Mouse (Mus musculus): ENCODE data around the gene Orai2. TPM values are rescaled to one million over a fixed set of nuclear protein-coding genes. Genes with fewer than 3 reads are reported as not detected.
"Not testable (repeated sequence)": the region's sequence is repeated elsewhere in the genome, so short reads cannot be mapped to it uniquely, and the experiment has no call there.

Gene Orai2
- total and polyA plus RNA-seq, 2 experiments: 1.1 to 1.4 TPM

- no peak for DNase-seq (ENCODE audit: extremely low read depth, low read depth, low spot score)
- 86% methylated on average over 11 of the region's 11 CpGs for WGBS
- no peaks in the 10 kb centered on the region for H3K79me2 ChIP-seq (ENCODE audit: control insufficient read depth, insufficient read depth, low read length)
- H3K27me3 ChIP-seq (ENCODE audit: control insufficient read depth, insufficient read depth, low read length): no peaks in the 10 kb centered on the region
- H3K36me3 ChIP-seq (ENCODE audit: control insufficient read depth, insufficient read depth, low read length): no peaks in the 10 kb centered on the region
- no peaks in the 10 kb centered on the region for H3K4me1 ChIP-seq (ENCODE audit: control insufficient read depth, insufficient read depth, low read length)
- no peak overlapping the region for H3K4me3 ChIP-seq (ENCODE audit: insufficient read depth, low read depth, low read length)
- no peak overlapping the region for H3K9ac ChIP-seq (ENCODE audit: low read depth, low read length)
- no peak overlapping the region for H3K27ac ChIP-seq (replicated peaks; ENCODE audit: insufficient read depth, low read depth, low read length)
- TF ChIP-seq POLR2A (IDR thresholded peaks at IDR 0.05; ENCODE audit: extremely low read depth, insufficient read depth, low read length) (no peak), CTCF (IDR thresholded peaks at IDR 0.05; ENCODE audit: low read depth, low read length) (no peak)
Measured at GRCm38 (mm10) chr5:136163807-136164474, 6.6 kb downstream of the Orai2 start.

GRCm38 (mm10) chr5:136160084-136160483 is 10.4 kb downstream of the Orai2 start:
- not testable (repeated sequence) for H3K27me3 ChIP-seq (ENCODE audit: control insufficient read depth, insufficient read depth, low read length); H3K36me3 ChIP-seq (ENCODE audit: control insufficient read depth, insufficient read depth, low read length); H3K79me2 ChIP-seq (ENCODE audit: control insufficient read depth, insufficient read depth, low read length); H3K4me3 ChIP-seq (ENCODE audit: insufficient read depth, low read depth, low read length); H3K27ac ChIP-seq (replicated peaks; ENCODE audit: insufficient read depth, low read depth, low read length); DNase-seq (ENCODE audit: extremely low read depth, low read depth, low spot score); H3K4me1 ChIP-seq (ENCODE audit: control insufficient read depth, insufficient read depth, low read length); H3K9ac ChIP-seq (ENCODE audit: low read depth, low read length)
- WGBS: 90% methylated on average over 11 of the region's 12 CpGs

GRCm38 (mm10) chr5:136155399-136155798 is 15.1 kb downstream of the Orai2 start:
- Histone ChIP-seq H3K27me3 (ENCODE audit: control insufficient read depth, insufficient read depth, low read length) (no peaks in the 10 kb centered on the region), H3K79me2 (ENCODE audit: control insufficient read depth, insufficient read depth, low read length) (no peaks in the 10 kb centered on the region), H3K9ac (ENCODE audit: low read depth, low read length) (no peak overlapping the region), H3K36me3 (ENCODE audit: control insufficient read depth, insufficient read depth, low read length) (no peaks in the 10 kb centered on the region), H3K27ac (replicated peaks; ENCODE audit: insufficient read depth, low read depth, low read length) (no peak overlapping the region), H3K4me3 (ENCODE audit: insufficient read depth, low read depth, low read length) (no peak overlapping the region), H3K4me1 (ENCODE audit: control insufficient read depth, insufficient read depth, low read length) (no peaks in the 10 kb centered on the region)
- 95% methylated on average over 5 of the region's 5 CpGs for WGBS
- TF ChIP-seq CTCF (IDR thresholded peaks at IDR 0.05; ENCODE audit: low read depth, low read length): no peak
- no peak for DNase-seq (ENCODE audit: extremely low read depth, low read depth, low spot score)

- no peaks in the 10 kb centered on the region for H3K4me1 ChIP-seq (ENCODE audit: control insufficient read depth, insufficient read depth, low read length)
- no peak overlapping the region for H3K9ac ChIP-seq (ENCODE audit: low read depth, low read length)
- no peak overlapping the region for H3K4me3 ChIP-seq (ENCODE audit: insufficient read depth, low read depth, low read length)
- H3K79me2 ChIP-seq (ENCODE audit: control insufficient read depth, insufficient read depth, low read length): no peaks in the 10 kb centered on the region
- 84% methylated on average over 8 of the region's 8 CpGs for WGBS
- H3K36me3 ChIP-seq (ENCODE audit: control insufficient read depth, insufficient read depth, low read length): no peaks in the 10 kb centered on the region
- TF ChIP-seq POLR2A (IDR thresholded peaks at IDR 0.05; ENCODE audit: extremely low read depth, insufficient read depth, low read length) (no peak), CTCF (IDR thresholded peaks at IDR 0.05; ENCODE audit: low read depth, low read length) (no peak)
- no peak for DNase-seq (ENCODE audit: extremely low read depth, low read depth, low spot score)
- H3K27ac ChIP-seq (replicated peaks; ENCODE audit: insufficient read depth, low read depth, low read length): no peak overlapping the region
- H3K27me3 ChIP-seq (ENCODE audit: control insufficient read depth, insufficient read depth, low read length): no peaks in the 10 kb centered on the region
Measured at GRCm38 (mm10) chr5:136152365-136152764, 18.1 kb downstream of the Orai2 start.

GRCm38 (mm10) chr5:136149134-136149576 is 21.4 kb downstream of the Orai2 start:
- H3K27ac ChIP-seq (replicated peaks; ENCODE audit: insufficient read depth, low read depth, low read length); H3K4me3 ChIP-seq (ENCODE audit: insufficient read depth, low read depth, low read length); H3K36me3 ChIP-seq (ENCODE audit: control insufficient read depth, insufficient read depth, low read length); H3K4me1 ChIP-seq (ENCODE audit: control insufficient read depth, insufficient read depth, low read length); DNase-seq (ENCODE audit: extremely low read depth, low read depth, low spot score); H3K27me3 ChIP-seq (ENCODE audit: control insufficient read depth, insufficient read depth, low read length); H3K79me2 ChIP-seq (ENCODE audit: control insufficient read depth, insufficient read depth, low read length); H3K9ac ChIP-seq (ENCODE audit: low read depth, low read length): not testable (repeated sequence)
- WGBS: 71% methylated on average over 5 of the region's 5 CpGs

GRCm38 (mm10) chr5:136147704-136148103 is 22.8 kb downstream of the Orai2 start:
- TF ChIP-seq POLR2A (IDR thresholded peaks at IDR 0.05; ENCODE audit: extremely low read depth, insufficient read depth, low read length) (no peak), CTCF (IDR thresholded peaks at IDR 0.05; ENCODE audit: low read depth, low read length) (no peak)
- WGBS: 76% methylated on average over 8 of the region's 8 CpGs
- Histone ChIP-seq H3K9ac (ENCODE audit: low read depth, low read length) (no peak overlapping the region), H3K4me3 (ENCODE audit: insufficient read depth, low read depth, low read length) (no peak overlapping the region), H3K79me2 (ENCODE audit: control insufficient read depth, insufficient read depth, low read length) (no peaks in the 10 kb centered on the region), H3K36me3 (ENCODE audit: control insufficient read depth, insufficient read depth, low read length) (no peaks in the 10 kb centered on the region), H3K27ac (replicated peaks; ENCODE audit: insufficient read depth, low read depth, low read length) (no peak overlapping the region), H3K4me1 (ENCODE audit: control insufficient read depth, insufficient read depth, low read length) (no peaks in the 10 kb centered on the region), H3K27me3 (ENCODE audit: control insufficient read depth, insufficient read depth, low read length) (no peaks in the 10 kb centered on the region)
- no peak for DNase-seq (ENCODE audit: extremely low read depth, low read depth, low spot score)
